Mouse (Mus musculus): ENCODE results near the gene Akap14.

DNA sequence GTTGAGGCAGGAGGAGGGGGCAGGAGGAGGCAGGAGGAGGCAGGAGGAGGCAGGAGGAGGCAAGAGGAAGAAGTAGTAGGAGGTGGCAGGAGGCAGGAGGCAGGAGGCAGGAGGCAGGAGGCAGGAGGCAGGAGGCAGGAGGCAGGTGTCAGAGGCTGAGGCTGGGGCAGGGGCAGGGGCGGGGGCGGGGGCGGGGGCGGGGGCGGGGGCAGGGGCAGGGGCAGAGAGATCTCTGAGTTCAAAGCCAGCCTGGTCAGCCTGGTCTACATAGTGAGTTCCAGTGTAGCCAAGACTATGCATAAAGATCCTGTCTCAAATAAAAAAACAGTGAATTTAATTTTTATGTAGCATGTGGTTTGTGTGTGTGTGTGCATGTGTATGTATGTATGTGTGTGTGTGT lies 51.6 kb downstream of the Akap14 start:
- TF ChIP-seq GATA1 (IDR thresholded peaks at IDR 0.05; ENCODE audit: borderline replicate concordance, low read length) (no peak), FLI1 (IDR thresholded peaks at IDR 0.05; ENCODE audit: low read length) (no peak)
